Mouse (Mus musculus) limb, embryonic 12.5 days (tissue): ENCODE data around the gene Mfap5. TPM values are rescaled to one million over a fixed set of nuclear protein-coding genes. Genes with fewer than 3 reads are reported as not detected.
"Not testable (repeated sequence)": the region's sequence is repeated elsewhere in the genome, so short reads cannot be mapped to it uniquely, and the experiment has no call there.

Experiments
- ATAC-seq: fragments of 200-750 bp; cut with Nextera tagmentation; 2 replicates; pipeline ENCODE4 v1.8.0; 2017; ENCODE audit warnings: low read depth, moderate TSS enrichment; ENCODE audit not compliant: insufficient number of reproducible peaks, insufficient read depth, low FRiP score, low TSS enrichment
- H3K27ac ChIP-seq: fragments of 300-500 bp; sonication (generic); 2 replicates; pipeline ENCODE4 v1.5.1; 2016; ENCODE audit warnings: mild to moderate bottlenecking, moderate library complexity
- H3K27me3 ChIP-seq: fragments of 300-500 bp; sonication (generic); 2 replicates; pipeline ENCODE4 v1.6.1; 2016; ENCODE audit warnings: mild to moderate bottlenecking, moderate library complexity
- H3K36me3 ChIP-seq: fragments of 300-500 bp; sonication (generic); 2 replicates; pipeline ENCODE4 v1.6.1; 2016; ENCODE audit warnings: mild to moderate bottlenecking, moderate library complexity
- H3K4me1 ChIP-seq: fragments of 300-500 bp; sonication (generic); replicated peaks from 2 replicates; pipeline ENCODE4 v1.6.1; 2016
- H3K4me2 ChIP-seq: fragments of 300-500 bp; sonication (generic); 2 replicates; pipeline ENCODE4 v1.6.1; 2016; ENCODE audit warnings: mild to moderate bottlenecking, moderate library complexity
- H3K4me3 ChIP-seq: fragments of 300-500 bp; sonication (generic); replicated peaks from 2 replicates; pipeline ENCODE4 v1.5.1; 2016; ENCODE audit warnings: mild to moderate bottlenecking
- H3K9ac ChIP-seq: fragments of 300-500 bp; sonication (generic); replicated peaks from 2 replicates; pipeline ENCODE4 v1.6.1; 2016; ENCODE audit warnings: mild to moderate bottlenecking, moderate library complexity
- H3K9me3 ChIP-seq: fragments of 300-500 bp; sonication (generic); 2 replicates; pipeline ENCODE4 v1.6.1; 2016; ENCODE audit warnings: mild to moderate bottlenecking, moderate library complexity
- WGBS: fragments of 180-500 bp; shearing (Covaris S2); methylation state at CpG from one replicate; pipeline ENCODE4 v1.1.7; 2016; 5-methylcytosine and 5-hydroxymethylcytosine counted together
- polyA plus RNA-seq: library from polyadenylated mRNA; unstranded; fragments of >200 nt; fragmentation: Nextera tagmentation; extraction: Ambion mirVana; gene quantifications from 2 replicates; pipeline ENCODE4 v1.2.1, GENCODE M21; 2016

Mfap5 gene
- polyA plus RNA-seq, 1 experiment from 2014 or later: 1.2 TPM

DNA sequence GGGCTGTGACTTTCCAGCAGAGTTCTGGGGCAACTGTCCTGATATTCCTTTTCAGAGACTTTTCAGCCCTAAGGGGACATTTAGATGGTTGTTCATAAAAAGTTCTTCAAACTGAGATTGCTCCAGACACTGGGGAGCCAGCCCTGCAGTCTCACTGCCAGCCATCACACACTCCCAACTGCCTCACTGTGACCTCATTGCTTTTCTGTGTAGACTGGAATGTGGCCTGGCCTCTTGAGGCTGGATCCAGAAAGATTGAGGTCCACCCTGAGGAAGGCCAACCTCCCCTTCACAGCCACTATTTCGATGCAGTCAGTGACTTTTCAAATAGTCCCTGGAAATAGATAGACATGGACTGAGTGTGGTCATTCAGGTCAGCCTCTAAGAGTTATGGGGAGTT, 12.0 kb downstream of the Mfap5 start:
- H3K27ac ChIP-seq: no peak overlapping the region
- 84% methylated on average over 1 of the region's 1 CpGs for WGBS
- no peak for ATAC-seq
- no peaks in the 10 kb centered on the region for H3K27me3 ChIP-seq
- H3K9ac ChIP-seq: no peak overlapping the region
- 0 out of 2 replicates have a peak, but pooled peaks cover 5% of the 10 kb centered on the region for H3K4me1 ChIP-seq
- no peaks in the 10 kb centered on the region for H3K36me3 ChIP-seq
- H3K4me3 ChIP-seq: no peak overlapping the region
- H3K4me2 ChIP-seq: no peak overlapping the region
- no peaks in the 10 kb centered on the region for H3K9me3 ChIP-seq

DNA sequence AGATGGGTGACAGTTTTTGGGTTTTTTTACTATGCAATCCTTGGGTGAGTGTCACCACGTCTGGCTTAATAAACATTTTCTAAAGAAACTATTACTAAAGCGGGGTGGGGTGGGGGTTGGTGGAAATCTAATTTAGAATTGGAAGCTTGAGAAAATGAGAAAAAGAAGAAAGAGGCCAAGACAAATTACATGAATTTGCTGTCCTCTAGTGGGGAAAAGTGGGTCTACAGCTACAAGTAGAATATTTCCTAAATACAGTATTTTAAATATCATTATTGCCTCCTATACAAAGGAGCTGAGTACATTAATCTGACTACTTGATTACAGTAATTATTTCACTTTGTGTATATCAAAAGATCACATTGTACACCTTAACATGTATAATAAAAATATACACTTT, 13.7 kb downstream of the Mfap5 start:
- ATAC-seq: no peak
- H3K27ac ChIP-seq: no peak overlapping the region
- H3K27me3 ChIP-seq: no peaks in the 10 kb centered on the region
- WGBS: 28% methylated on average over 2 of the region's 2 CpGs
- H3K4me3 ChIP-seq: no peak overlapping the region
- H3K36me3 ChIP-seq: no peaks in the 10 kb centered on the region
- H3K4me2 ChIP-seq: no peak overlapping the region
- 0 out of 2 replicates have a peak, but pooled peaks cover 7% of the 10 kb centered on the region for H3K4me1 ChIP-seq
- H3K9me3 ChIP-seq: no peaks in the 10 kb centered on the region
- H3K9ac ChIP-seq: no peak overlapping the region

- no peak overlapping the region for H3K4me3 ChIP-seq
- ATAC-seq: no peak
- WGBS: 71% methylated on average over 9 of the region's 9 CpGs
- H3K4me1 ChIP-seq: 0 out of 2 replicates have a peak, but pooled peaks cover 7% of the 10 kb centered on the region
- 0 out of 2 replicates have a peak, but pooled peaks cover 1% of the 10 kb centered on the region for H3K27me3 ChIP-seq
- no peaks in the 10 kb centered on the region for H3K36me3 ChIP-seq
- H3K4me2 ChIP-seq: no peak overlapping the region
- no peak overlapping the region for H3K27ac ChIP-seq
- H3K9me3 ChIP-seq: no peaks in the 10 kb centered on the region
- H3K9ac ChIP-seq: no peak overlapping the region
These were observed 16.9 kb downstream of the Mfap5 start for GRCm38 (mm10) chr6:122522595-122522994.

DNA sequence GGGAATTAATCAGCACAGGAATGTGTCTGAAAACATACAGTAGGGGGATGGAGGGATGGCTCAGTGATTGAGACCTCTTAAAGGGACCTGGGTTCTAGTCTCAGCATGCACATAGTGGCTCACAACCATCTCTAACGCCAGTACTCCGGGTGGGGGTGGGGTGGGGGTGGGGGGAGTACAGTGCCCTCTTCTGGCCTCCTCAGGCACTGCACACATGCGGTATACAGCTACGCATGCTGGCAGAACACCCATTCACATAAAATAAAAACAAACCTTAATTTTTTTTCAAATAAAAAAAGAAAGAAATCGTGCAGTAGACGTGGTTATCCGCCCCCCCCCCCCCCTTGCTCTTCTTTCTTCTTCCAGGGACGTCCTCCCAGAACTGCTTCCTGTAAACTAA, 17.6 kb downstream of the Mfap5 start:
- H3K27me3 ChIP-seq: 0 out of 2 replicates have a peak, but pooled peaks cover 5% of the 10 kb centered on the region
- H3K4me1 ChIP-seq: 0 out of 2 replicates have a peak, but pooled peaks cover 7% of the 10 kb centered on the region
- ATAC-seq: no peak
- no peak overlapping the region for H3K27ac ChIP-seq
- no peaks in the 10 kb centered on the region for H3K9me3 ChIP-seq
- no peak overlapping the region for H3K9ac ChIP-seq
- whole genome bisulfite sequencing: 82% methylated on average over 8 of the region's 8 CpGs
- no peaks in the 10 kb centered on the region for H3K36me3 ChIP-seq
- no peak overlapping the region for H3K4me2 ChIP-seq
- H3K4me3 ChIP-seq: no peak overlapping the region

- Histone ChIP-seq H3K4me3 (no peak overlapping the region), H3K4me2 (no peak overlapping the region), H3K27ac (no peak overlapping the region), H3K9me3 (no peaks in the 10 kb centered on the region), H3K27me3 (0 out of 2 replicates have a peak, but pooled peaks cover 5% of the 10 kb centered on the region), H3K9ac (no peak overlapping the region), H3K4me1 (peaks cover 3% of the 10 kb centered on the region; the same call in 1 of the 2 replicates), H3K36me3 (no peaks in the 10 kb centered on the region)
- ATAC-seq: no peak
- WGBS: 28% methylated on average over 12 of the region's 12 CpGs
These were observed 22.0 kb downstream of the Mfap5 start for GRCm38 (mm10) chr6:122527596-122527995.

GRCm38 (mm10) chr6:122528136-122528535, 22.5 kb downstream of the Mfap5 start:
- Histone ChIP-seq H3K27ac (no peak overlapping the region), H3K4me2 (no peak overlapping the region), H3K9ac (no peak overlapping the region), H3K4me1 (peaks cover 4% of the 10 kb centered on the region), H3K4me3 (no peak overlapping the region), H3K27me3 (0 out of 2 replicates have a peak, but pooled peaks cover 5% of the 10 kb centered on the region), H3K9me3 (no peaks in the 10 kb centered on the region), H3K36me3 (no peaks in the 10 kb centered on the region)
- 82% methylated on average over 11 of the region's 11 CpGs for WGBS
- ATAC-seq: no peak

DNA sequence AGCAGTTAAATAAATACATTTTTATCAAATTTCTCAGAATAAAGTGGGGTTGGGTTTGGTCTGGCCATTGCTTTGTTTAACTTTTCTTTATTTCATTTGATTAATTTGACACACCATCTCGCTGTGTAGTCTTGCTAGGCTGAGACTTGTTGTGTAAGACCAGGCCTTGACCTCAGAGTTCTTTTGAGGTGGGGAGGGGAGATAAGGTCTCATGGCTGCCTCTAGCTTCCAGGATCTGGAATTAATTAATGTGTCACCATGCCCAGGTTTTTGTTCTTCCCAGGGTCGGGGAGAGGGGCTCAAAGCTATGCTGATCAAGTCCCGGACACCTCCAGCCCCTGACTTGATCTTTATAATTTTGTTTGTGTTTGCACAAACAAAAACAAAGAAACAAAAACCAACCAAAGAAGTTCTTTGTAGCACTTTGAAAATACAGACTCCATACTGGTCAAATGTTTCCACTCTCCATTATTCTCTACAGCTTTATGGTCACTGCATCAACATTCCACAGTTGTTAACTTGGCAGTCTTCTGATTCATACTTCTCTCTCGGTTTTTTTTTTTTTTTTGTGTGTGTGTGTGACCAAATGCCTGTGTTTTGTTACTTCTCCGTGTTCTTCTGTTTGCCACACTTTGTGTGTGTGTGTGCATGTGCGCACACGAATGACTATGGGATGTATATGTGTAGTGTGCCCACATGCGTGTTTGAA, 26.0 kb downstream of the Mfap5 start:
- H3K4me1 ChIP-seq: peaks cover 6% of the 10 kb centered on the region
- no peaks in the 10 kb centered on the region for H3K9me3 ChIP-seq
- WGBS: 56% methylated on average over 8 of the region's 8 CpGs
- H3K27me3 ChIP-seq: 0 out of 2 replicates have a peak, but pooled peaks cover 5% of the 10 kb centered on the region
- no peak overlapping the region for H3K4me3 ChIP-seq
- no peaks in the 10 kb centered on the region for H3K36me3 ChIP-seq
- H3K4me2 ChIP-seq: no peak overlapping the region
- no peak overlapping the region for H3K27ac ChIP-seq
- ATAC-seq: no peak
- H3K9ac ChIP-seq: no peak overlapping the region

DNA sequence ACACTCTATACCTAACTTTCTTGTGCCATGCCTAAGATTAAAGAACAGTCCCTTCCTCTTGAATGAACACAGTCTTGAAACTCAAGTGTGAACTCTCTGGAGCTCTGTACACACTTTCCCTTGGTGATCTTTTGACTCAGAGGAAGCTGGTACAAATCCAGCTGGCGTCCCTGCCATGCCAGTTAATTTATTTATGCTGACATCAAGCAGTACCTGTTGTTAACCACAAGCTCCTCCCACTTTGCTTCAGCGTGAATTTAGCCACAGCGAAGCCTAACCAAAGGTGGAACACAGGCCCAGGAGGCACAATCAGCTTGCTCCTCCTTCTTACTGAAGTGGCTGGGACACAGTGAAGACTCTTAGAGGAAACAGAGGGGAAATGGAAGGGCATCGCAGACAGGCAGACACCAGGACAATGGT, 27.2 kb downstream of the Mfap5 start:
- WGBS: 11% methylated on average over 4 of the region's 4 CpGs
- Histone ChIP-seq H3K4me1 (peaks cover 6% of the 10 kb centered on the region), H3K27ac (0 out of 2 replicates have a peak overlapping the region, but pooled peaks have one; percentile 29), H3K9me3 (no peaks in the 10 kb centered on the region), H3K9ac (peak overlapping the region; percentile 34; the same call in 1 of the 2 replicates), H3K36me3 (no peaks in the 10 kb centered on the region), H3K4me2 (peak overlapping the region; percentile 42), H3K4me3 (peak overlapping the region; percentile 13; the same call in 1 of the 2 replicates), H3K27me3 (0 out of 2 replicates have a peak, but pooled peaks cover under 1% of the 10 kb centered on the region)
- no peak for ATAC-seq

GRCm38 (mm10) chr6:122534032-122534431, 28.4 kb downstream of the Mfap5 start:
- H3K9me3 ChIP-seq: no peaks in the 10 kb centered on the region
- no peak overlapping the region for H3K27ac ChIP-seq
- H3K27me3 ChIP-seq: no peaks in the 10 kb centered on the region
- no peaks in the 10 kb centered on the region for H3K36me3 ChIP-seq
- 65% methylated on average over 3 of the region's 3 CpGs for WGBS
- H3K4me1 ChIP-seq: peaks cover 6% of the 10 kb centered on the region
- no peak overlapping the region for H3K9ac ChIP-seq
- H3K4me2 ChIP-seq: no peak overlapping the region
- no peak overlapping the region for H3K4me3 ChIP-seq
- ATAC-seq: no peak

DNA sequence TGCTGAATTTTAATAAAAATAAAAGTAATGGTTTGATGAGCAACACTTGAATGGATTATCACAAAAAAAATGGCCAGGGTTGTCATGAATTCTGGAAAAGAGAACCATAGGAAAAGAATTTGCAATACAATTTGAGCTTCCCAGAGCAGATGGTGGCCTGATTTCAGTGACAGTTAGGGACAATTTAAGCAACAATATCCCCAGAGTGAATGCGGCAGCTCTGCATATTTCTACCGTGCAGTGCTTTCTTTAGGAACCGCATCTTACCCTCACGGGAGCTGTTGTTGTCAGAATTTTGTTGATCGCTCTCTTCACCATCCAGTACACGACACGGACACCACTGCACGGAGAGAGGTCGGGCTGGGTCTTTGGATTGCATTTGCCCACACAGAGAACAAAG, 33.9 kb downstream of the Mfap5 start:
- Histone ChIP-seq H3K36me3 (no peaks in the 10 kb centered on the region), H3K9ac (no peak overlapping the region), H3K27ac (no peak overlapping the region), H3K4me1 (no peaks in the 10 kb centered on the region), H3K9me3 (no peaks in the 10 kb centered on the region), H3K4me3 (no peak overlapping the region), H3K27me3 (no peaks in the 10 kb centered on the region), H3K4me2 (no peak overlapping the region)
- ATAC-seq: no peak
- 92% methylated on average over 9 of the region's 9 CpGs for WGBS

GRCm38 (mm10) chr6:122542459-122542858, 36.8 kb downstream of the Mfap5 start:
- H3K9ac ChIP-seq, H3K36me3 ChIP-seq, H3K9me3 ChIP-seq, H3K4me2 ChIP-seq, H3K27me3 ChIP-seq, H3K4me3 ChIP-seq, ATAC-seq, H3K27ac ChIP-seq: not testable (repeated sequence)
- WGBS: 74% methylated on average over 5 of the region's 5 CpGs
- peaks cover 15% of the 10 kb centered on the region for H3K4me1 ChIP-seq
